Comparison of ENCODE assay signal across 8 mouse cellular contexts in genomic region chr7:45641391-45642040, GRCm38 (mm10). TPM values are rescaled to one million over a fixed set of nuclear protein-coding genes. Genes with fewer than 3 reads are reported as not detected.
DNase-seq lines count a peak whose midpoint lies in the region; ATAC-seq and TF ChIP-seq lines count a peak whose summit lies in the region.

No protein-coding gene starts in this region.

- peaks cover 42% of the 10 kb centered on the region for H3K4me1 ChIP-seq in heart, embryonic 16.5 days (ENCODE audit: control insufficient read depth, insufficient read depth, low read length)
- peaks cover 35% of the 10 kb centered on the region for H3K4me1 ChIP-seq in limb, embryonic 14.5 days (ENCODE audit: control insufficient read depth, insufficient read depth, low read length)

- peak overlapping the region; percentile 76 for H3K9ac ChIP-seq in heart, embryonic 16.5 days (ENCODE audit: low read length)
- peak overlapping the region; percentile 40 for H3K9ac ChIP-seq in limb, embryonic 14.5 days (ENCODE audit: low read depth, low read length, severe bottlenecking)

- WGBS in heart, embryonic 16.5 days, result 36% methylated on average over 16 of the region's 17 CpGs
- 46% methylated on average over 14 of the region's 17 CpGs for WGBS in limb, embryonic 14.5 days

- peaks cover 4% of the 10 kb centered on the region for H3K36me3 ChIP-seq in heart, embryonic 16.5 days (ENCODE audit: control insufficient read depth, insufficient read depth)
- H3K36me3 ChIP-seq in limb, embryonic 14.5 days (ENCODE audit: control insufficient read depth, insufficient read depth, low read length), result 0 out of 2 replicates have a peak, but pooled peaks cover 3% of the 10 kb centered on the region

- no peaks in the 10 kb centered on the region for H3K9me3 ChIP-seq in heart, embryonic 16.5 days (replicated peaks; ENCODE audit: control insufficient read depth, low read length)
- no peaks in the 10 kb centered on the region for H3K9me3 ChIP-seq in limb, embryonic 14.5 days (ENCODE audit: control insufficient read depth, low read length)

- DNase-seq in adrenal gland, postnatal 10 days, result peak; percentile 52
- no peak for DNase-seq in adrenal gland, postnatal 25 days
- DNase-seq in cerebellum, adult 9-11 months, result peak; percentile 79
- peak; percentile 70 for DNase-seq in limb, embryonic 14.5 days (ENCODE audit: low spot score)
- no peak for DNase-seq in right cerebral cortex, postnatal 14 days
- DNase-seq in adrenal gland, postnatal 14 days, result no peak

- peak overlapping the region; percentile 72 for H3K27ac ChIP-seq in heart, embryonic 16.5 days (ENCODE audit: low read length)
- H3K27ac ChIP-seq in limb, embryonic 14.5 days (replicated peaks; ENCODE audit: low read depth, low read length), result peak overlapping the region; percentile 62

- peak overlapping the region; percentile 67 for H3K4me2 ChIP-seq in heart, embryonic 16.5 days (ENCODE audit: low read depth, low read length)
- H3K4me2 ChIP-seq in limb, embryonic 14.5 days (replicated peaks; ENCODE audit: low read depth, low read length, severe bottlenecking), result peak overlapping the region; percentile 77

- no peaks in the 10 kb centered on the region for H3K27me3 ChIP-seq in heart, embryonic 16.5 days (ENCODE audit: control insufficient read depth, insufficient read depth, low read length)
- no peaks in the 10 kb centered on the region for H3K27me3 ChIP-seq in limb, embryonic 14.5 days (ENCODE audit: control insufficient read depth, insufficient read depth, low read length)

- peak overlapping the region; percentile 41 for H3K4me3 ChIP-seq in heart, embryonic 16.5 days (ENCODE audit: low read length)
- peak overlapping the region; percentile 43 for H3K4me3 ChIP-seq in limb, embryonic 14.5 days (replicated peaks; ENCODE audit: low read length)

- peak; percentile 33 for ATAC-seq in heart, embryonic 16.5 days (replicated peaks; ENCODE audit: extremely low read depth, insufficient read depth, low FRiP score)
- no peak for ATAC-seq in limb, embryonic 14.5 days (ENCODE audit: low FRiP score, low read depth)
- no peak for ATAC-seq in megakaryocyte-erythroid progenitor cell, adult 5-6 weeks (replicated peaks; ENCODE audit: low FRiP score, low TSS enrichment, poor library complexity, severe bottlenecking)

- no peak for TF ChIP-seq POLR2A in limb, embryonic 14.5 days (IDR thresholded peaks at IDR 0.05; ENCODE audit: borderline replicate concordance, extremely low read depth, insufficient read depth, insufficient read length)

RNA-seq across cellular contexts. Expression of gene Mamstr, which starts 1.7 kb away (rescaled TPM):
- 10 to 100 TPM in 1 of 2 experiments, 1 to 10 TPM in 1; 8.3 to 13.2 TPM for total RNA-seq in adrenal gland, postnatal 10 days (2021)
- 3.5 and 4.3 TPM in 2 replicates for total RNA-seq in adrenal gland, postnatal 25 days (2021)
- polyA plus RNA-seq in heart, embryonic 16.5 days (2015; fragmentation: Nextera tagmentation; extraction: Ambion mirVana), result 7.6 and 9.0 TPM in 2 replicates
- 34.6 and 43.9 TPM in 2 replicates for polyA plus RNA-seq in limb, embryonic 14.5 days (2012; rRNA removed)
- 15.7 and 19.8 TPM in 2 replicates for polyA plus RNA-seq in limb, embryonic 14.5 days (2014; fragmentation: Nextera tagmentation; extraction: Ambion mirVana)
- 4.9 and 8.5 TPM in 2 replicates for total RNA-seq in adrenal gland, postnatal 14 days (2021)
- total RNA-seq in megakaryocyte-erythroid progenitor cell, adult 5-6 weeks (2014; fragmentation: Nextera tagmentation), result not detected in 2 replicates
- total RNA-seq in megakaryocyte-erythroid progenitor cell, adult 5-6 weeks (2017), result not detected in 2 replicates

RNA-seq across cellular contexts. Expression of gene Rasip1, which starts 14.2 kb away (rescaled TPM):
- 10 to 100 TPM; 35.6 to 37.9 TPM for total RNA-seq in adrenal gland, postnatal 10 days (2021)
- 21.3 and 23.3 TPM in 2 replicates for total RNA-seq in adrenal gland, postnatal 25 days (2021)
- polyA plus RNA-seq in heart, embryonic 16.5 days (2015; fragmentation: Nextera tagmentation; extraction: Ambion mirVana), result 15.4 and 16.3 TPM in 2 replicates
- 14.1 and 16.7 TPM in 2 replicates for polyA plus RNA-seq in limb, embryonic 14.5 days (2012; rRNA removed)
- polyA plus RNA-seq in limb, embryonic 14.5 days (2014; fragmentation: Nextera tagmentation; extraction: Ambion mirVana), result 11.0 and 11.8 TPM in 2 replicates
- 33.0 and 35.4 TPM in 2 replicates for total RNA-seq in adrenal gland, postnatal 14 days (2021)
- not detected in 2 replicates for total RNA-seq in megakaryocyte-erythroid progenitor cell, adult 5-6 weeks (2014; fragmentation: Nextera tagmentation)
- not detected in 2 replicates for total RNA-seq in megakaryocyte-erythroid progenitor cell, adult 5-6 weeks (2017)

RNA-seq across cellular contexts. Expression of gene Izumo1, which starts 19.9 kb away (rescaled TPM):
- under 1 TPM; 0.39 to 0.73 TPM for total RNA-seq in adrenal gland, postnatal 10 days (2021)
- 0.36 TPM in 1 of 2 replicates, not detected in the other for total RNA-seq in adrenal gland, postnatal 25 days (2021)
- 0.21 and 0.26 TPM in 2 replicates for polyA plus RNA-seq in heart, embryonic 16.5 days (2015; fragmentation: Nextera tagmentation; extraction: Ambion mirVana)
- 0.33 and 0.43 TPM in 2 replicates for polyA plus RNA-seq in limb, embryonic 14.5 days (2012; rRNA removed)
- polyA plus RNA-seq in limb, embryonic 14.5 days (2014; fragmentation: Nextera tagmentation; extraction: Ambion mirVana), result 0.39 TPM in 1 of 2 replicates, not detected in the other
- 0.56 and 0.82 TPM in 2 replicates for total RNA-seq in adrenal gland, postnatal 14 days (2021)
- not detected in 2 replicates for total RNA-seq in megakaryocyte-erythroid progenitor cell, adult 5-6 weeks (2014; fragmentation: Nextera tagmentation)
- not detected in 2 replicates for total RNA-seq in megakaryocyte-erythroid progenitor cell, adult 5-6 weeks (2017)

RNA-seq across cellular contexts. Expression of gene Fut1, which starts 24.4 kb away (rescaled TPM):
- total RNA-seq in adrenal gland, postnatal 10 days (2021), result under 1 TPM in 1 of 2 experiments, not detected in 1; 0.21 TPM
- not detected in 2 replicates for total RNA-seq in adrenal gland, postnatal 25 days (2021)
- 0.15 and 0.83 TPM in 2 replicates for polyA plus RNA-seq in heart, embryonic 16.5 days (2015; fragmentation: Nextera tagmentation; extraction: Ambion mirVana)
- polyA plus RNA-seq in limb, embryonic 14.5 days (2012; rRNA removed), result 1.0 and 1.9 TPM in 2 replicates
- polyA plus RNA-seq in limb, embryonic 14.5 days (2014; fragmentation: Nextera tagmentation; extraction: Ambion mirVana), result 1.2 and 1.8 TPM in 2 replicates
- 0.11 TPM in 1 of 2 replicates, not detected in the other for total RNA-seq in adrenal gland, postnatal 14 days (2021)
- not detected in 2 replicates for total RNA-seq in megakaryocyte-erythroid progenitor cell, adult 5-6 weeks (2014; fragmentation: Nextera tagmentation)
- total RNA-seq in megakaryocyte-erythroid progenitor cell, adult 5-6 weeks (2017), result not detected in 2 replicates

RNA-seq across cellular contexts. Expression of gene Fut2, which starts 24.7 kb away (rescaled TPM):
- not detected for total RNA-seq in adrenal gland, postnatal 10 days (2021)
- not detected in 2 replicates for total RNA-seq in adrenal gland, postnatal 25 days (2021)
- 1.5 and 1.6 TPM in 2 replicates for polyA plus RNA-seq in heart, embryonic 16.5 days (2015; fragmentation: Nextera tagmentation; extraction: Ambion mirVana)
- polyA plus RNA-seq in limb, embryonic 14.5 days (2012; rRNA removed), result 1.1 and 1.4 TPM in 2 replicates
- polyA plus RNA-seq in limb, embryonic 14.5 days (2014; fragmentation: Nextera tagmentation; extraction: Ambion mirVana), result 2.2 and 2.9 TPM in 2 replicates
- total RNA-seq in adrenal gland, postnatal 14 days (2021), result 0.11 TPM in 1 of 2 replicates, not detected in the other
- not detected in 2 replicates for total RNA-seq in megakaryocyte-erythroid progenitor cell, adult 5-6 weeks (2014; fragmentation: Nextera tagmentation)
- total RNA-seq in megakaryocyte-erythroid progenitor cell, adult 5-6 weeks (2017), result not detected in 2 replicates

Comparison
In these comparisons a context has a peak if more than half of its experiments do, and no peak if none do; other contexts are left out.
1. DNase-seq: peak in adrenal gland, postnatal 10 days (single experiment), cerebellum, adult 9-11 months (single experiment) and limb, embryonic 14.5 days (single experiment); none in adrenal gland, postnatal 25 days (single experiment), right cerebral cortex, postnatal 14 days (single experiment) and adrenal gland, postnatal 14 days (single experiment).
2. RNA of gene Rasip1, which starts 14.2 kb away (total RNA-seq): 35.6 to 37.9 TPM in adrenal gland, postnatal 10 days, 33.0 to 35.4 TPM in adrenal gland, postnatal 14 days and 21.3 to 23.3 TPM in adrenal gland, postnatal 25 days; not detected in megakaryocyte-erythroid progenitor cell, adult 5-6 weeks; every median in the first group is over 10 times any median in the second.